Mouse (Mus musculus) liver, embryonic 11.5 days (tissue): ENCODE results near the gene Oas3. TPM values are rescaled to one million over a fixed set of nuclear protein-coding genes. Genes with fewer than 3 reads are reported as not detected.

ENCODE experiments used
- ATAC-seq: fragments of 200-750 bp; cut with Nextera tagmentation; replicated peaks from 2 replicates; pipeline ENCODE4 v1.8.0; 2017; ENCODE audit warnings: moderate number of reproducible peaks, mild to moderate bottlenecking, moderate TSS enrichment, moderate library complexity; ENCODE audit not compliant: low FRiP score
- DNase-seq: peaks from one replicate; pipeline ENCODE4 v3.0.0-alpha.2; 2017; ENCODE audit warnings: low spot score
- H3K27ac ChIP-seq: fragments of 300-500 bp; sonication (generic); 2 replicates; pipeline ENCODE4 v1.5.1; 2014; ENCODE audit warnings: mild to moderate bottlenecking, low read depth, low read length, control low read depth
- H3K27me3 ChIP-seq: fragments of 300-500 bp; sonication (generic); replicated peaks from 2 replicates; pipeline ENCODE4 v1.6.1; 2014; ENCODE audit warnings: low read length, mixed read lengths; ENCODE audit not compliant: control insufficient read depth, insufficient read depth
- H3K36me3 ChIP-seq: fragments of 300-500 bp; sonication (generic); 2 replicates; pipeline ENCODE4 v1.6.1; 2014; ENCODE audit warnings: mild to moderate bottlenecking, low read length, moderate library complexity, mixed read lengths; ENCODE audit not compliant: control insufficient read depth, insufficient read depth
- H3K4me1 ChIP-seq: fragments of 300-500 bp; sonication (generic); replicated peaks from 2 replicates; pipeline ENCODE4 v1.6.1; 2014; ENCODE audit warnings: low read length, mixed read lengths; ENCODE audit not compliant: control insufficient read depth, insufficient read depth
- H3K4me2 ChIP-seq: fragments of 300-500 bp; sonication (generic); 2 replicates; pipeline ENCODE4 v1.6.1; 2014; ENCODE audit warnings: mild to moderate bottlenecking, control low read depth, moderate library complexity
- H3K4me3 ChIP-seq: fragments of 300-500 bp; sonication (generic); 2 replicates; pipeline ENCODE4 v1.5.1; 2014; ENCODE audit warnings: low read depth, low read length, control low read depth
- H3K9ac ChIP-seq: fragments of 300-500 bp; sonication (generic); 2 replicates; pipeline ENCODE4 v1.6.1; 2014; ENCODE audit warnings: low read depth, low read length, control low read depth
- H3K9me3 ChIP-seq: fragments of 300-500 bp; sonication (generic); 2 replicates; pipeline ENCODE4 v1.6.1; 2016; ENCODE audit warnings: low read length, inconsistent platforms, mixed read lengths; ENCODE audit not compliant: control insufficient read depth
- WGBS: fragments of 180-500 bp; shearing (Covaris S2); extraction: QIAGEN DNeasy Blood & Tissue Kit; methylation state at CpG from one replicate; pipeline ENCODE4 v1.1.7; 2014; 5-methylcytosine and 5-hydroxymethylcytosine counted together
- polyA plus RNA-seq: library from polyadenylated mRNA; unstranded; fragments of >200 nt; fragmentation: Nextera tagmentation; extraction: Ambion mirVana; gene quantifications from 2 replicates; pipeline ENCODE4 v1.2.1, GENCODE M21; 2014

Oas3 gene
- polyA plus RNA-seq, 1 experiment from 2014 or later = 0.04 TPM

- no peaks in the 10 kb centered on the region for H3K27me3 ChIP-seq
- DNase-seq (no peak), ATAC-seq (no peak)
- H3K4me3 ChIP-seq = no peak overlapping the region
- H3K4me2 ChIP-seq = no peak overlapping the region
- no peaks in the 10 kb centered on the region for H3K9me3 ChIP-seq
- WGBS = 21% methylated on average over 4 of the region's 4 CpGs
- H3K4me1 ChIP-seq = no peaks in the 10 kb centered on the region
- H3K27ac ChIP-seq = no peak overlapping the region
- no peak overlapping the region for H3K9ac ChIP-seq
- H3K36me3 ChIP-seq = no peaks in the 10 kb centered on the region
These were observed 35.3 kb downstream of the Oas3 start for GRCm38 (mm10) chr5:120742125-120742524.

GRCm38 (mm10) chr5:120734380-120734990 is 43.0 kb downstream of the Oas3 start:
- WGBS = 64% methylated on average over 14 of the region's 14 CpGs
- ATAC-seq = no peak

GRCm38 (mm10) chr5:120733696-120734095 is 43.8 kb downstream of the Oas3 start:
- Histone ChIP-seq H3K4me1 (no peaks in the 10 kb centered on the region), H3K9ac (no peak overlapping the region), H3K4me3 (no peak overlapping the region), H3K36me3 (no peaks in the 10 kb centered on the region), H3K27ac (no peak overlapping the region), H3K4me2 (no peak overlapping the region), H3K9me3 (no peaks in the 10 kb centered on the region), H3K27me3 (no peaks in the 10 kb centered on the region)
- DNase-seq (no peak), ATAC-seq (no peak)
- WGBS = 88% methylated on average over 3 of the region's 3 CpGs

More at GRCm38 (mm10) chr5:120734380-120734990, 43.0 kb downstream of the Oas3 start:
- DNase-seq = no peak
- Histone ChIP-seq H3K27me3 (no peaks in the 10 kb centered on the region), H3K9ac (no peak overlapping the region), H3K4me1 (no peaks in the 10 kb centered on the region), H3K27ac (no peak overlapping the region), H3K9me3 (no peaks in the 10 kb centered on the region), H3K4me2 (no peak overlapping the region), H3K4me3 (no peak overlapping the region), H3K36me3 (no peaks in the 10 kb centered on the region)

- Histone ChIP-seq H3K9me3 (no peaks in the 10 kb centered on the region), H3K27me3 (no peaks in the 10 kb centered on the region), H3K4me3 (no peak overlapping the region), H3K9ac (no peak overlapping the region), H3K4me2 (no peak overlapping the region), H3K36me3 (no peaks in the 10 kb centered on the region), H3K27ac (no peak overlapping the region), H3K4me1 (no peaks in the 10 kb centered on the region)
- no peak for DNase-seq
- WGBS = 44% methylated on average over 1 of the region's 1 CpGs
- ATAC-seq = no peak
These were observed 44.7 kb downstream of the Oas3 start for GRCm38 (mm10) chr5:120732740-120733139.

GRCm38 (mm10) chr5:120729319-120729718 is 48.1 kb downstream of the Oas3 start:
- Histone ChIP-seq H3K27ac (no peak overlapping the region), H3K4me2 (no peak overlapping the region), H3K27me3 (no peaks in the 10 kb centered on the region), H3K9ac (no peak overlapping the region), H3K4me3 (no peak overlapping the region), H3K4me1 (no peaks in the 10 kb centered on the region), H3K9me3 (no peaks in the 10 kb centered on the region), H3K36me3 (no peaks in the 10 kb centered on the region)
- ATAC-seq (no peak), DNase-seq (no peak)
- WGBS = 73% methylated on average over 10 of the region's 10 CpGs

- Histone ChIP-seq H3K4me2 (no peak overlapping the region), H3K36me3 (no peaks in the 10 kb centered on the region), H3K9me3 (no peaks in the 10 kb centered on the region), H3K27me3 (no peaks in the 10 kb centered on the region), H3K4me1 (no peaks in the 10 kb centered on the region), H3K27ac (no peak overlapping the region), H3K9ac (no peak overlapping the region), H3K4me3 (no peak overlapping the region)
- DNase-seq (no peak), ATAC-seq (no peak)
- 53% methylated on average over 12 of the region's 12 CpGs for WGBS
These were observed 51.5 kb downstream of the Oas3 start for GRCm38 (mm10) chr5:120725811-120726455.

GRCm38 (mm10) chr5:120721005-120721404 is 56.5 kb downstream of the Oas3 start:
- WGBS = 47% methylated on average over 7 of the region's 7 CpGs
- H3K4me1 ChIP-seq = no peaks in the 10 kb centered on the region
- ATAC-seq (no peak), DNase-seq (no peak)
- H3K4me3 ChIP-seq = no peak overlapping the region
- no peak overlapping the region for H3K4me2 ChIP-seq
- no peaks in the 10 kb centered on the region for H3K9me3 ChIP-seq
- no peak overlapping the region for H3K27ac ChIP-seq
- no peaks in the 10 kb centered on the region for H3K27me3 ChIP-seq
- no peak overlapping the region for H3K9ac ChIP-seq
- no peaks in the 10 kb centered on the region for H3K36me3 ChIP-seq

GRCm38 (mm10) chr5:120718600-120719378 is 58.7 kb downstream of the Oas3 start:
- peaks cover 7% of the 10 kb centered on the region for H3K27me3 ChIP-seq
- H3K9me3 ChIP-seq = no peaks in the 10 kb centered on the region
- H3K4me3 ChIP-seq = no peak overlapping the region
- ATAC-seq (no peak), DNase-seq (no peak)
- WGBS = 51% methylated on average over 15 of the region's 15 CpGs
- H3K27ac ChIP-seq = no peak overlapping the region
- H3K4me1 ChIP-seq = no peaks in the 10 kb centered on the region
- H3K36me3 ChIP-seq = no peaks in the 10 kb centered on the region
- H3K4me2 ChIP-seq = no peak overlapping the region
- H3K9ac ChIP-seq = no peak overlapping the region
